Mouse (Mus musculus) T-helper 2 cell (primary cell): ENCODE data around the gene Auts2.
"Not testable (repeated sequence)": the region's sequence is repeated elsewhere in the genome, so short reads cannot be mapped to it uniquely, and the experiment has no call there.

Experiments used
- in situ Hi-C: fragments of 300-600 bp; cut with MboI, MseI; formaldehyde crosslinking; loops from one replicate; pipeline ENCODE4 v1.15.1; 2025; ENCODE audit warnings: high pct_unique_total_duplicates

Auts2 gene

GRCm38 (mm10) chr5:132543118-132544071, at the start of gene Auts2:
Gene Auts2 (minus strand): TSS chr5:132543344.
- in situ Hi-C loops, result no loop called here

GRCm38 (mm10) chr5:132591721-132592695, 48.9 kb upstream of the Auts2 start:
- in situ Hi-C loops, result no loop called here

DNA sequence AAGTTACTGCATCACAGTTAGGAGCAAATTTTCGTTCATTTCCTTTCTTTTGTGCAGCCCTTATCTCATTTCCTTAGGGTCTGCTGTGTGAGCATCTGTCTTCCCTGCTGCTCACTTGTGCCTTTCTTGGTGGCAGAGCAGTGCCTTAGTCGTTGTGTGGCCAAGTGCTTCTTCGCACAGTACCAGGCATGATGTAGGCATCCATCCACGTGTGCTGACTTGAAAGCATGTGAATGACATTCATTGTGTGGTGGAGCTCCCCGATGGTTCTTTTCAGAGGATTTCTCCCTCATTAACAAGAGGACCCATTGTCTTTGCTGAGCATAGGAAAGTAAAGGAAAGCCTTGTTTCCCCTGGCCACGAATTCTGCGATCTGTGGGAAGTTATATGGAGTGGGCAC, 36.6 kb upstream of the Auts2 start:
- in situ Hi-C loops, result no loop called here

DNA sequence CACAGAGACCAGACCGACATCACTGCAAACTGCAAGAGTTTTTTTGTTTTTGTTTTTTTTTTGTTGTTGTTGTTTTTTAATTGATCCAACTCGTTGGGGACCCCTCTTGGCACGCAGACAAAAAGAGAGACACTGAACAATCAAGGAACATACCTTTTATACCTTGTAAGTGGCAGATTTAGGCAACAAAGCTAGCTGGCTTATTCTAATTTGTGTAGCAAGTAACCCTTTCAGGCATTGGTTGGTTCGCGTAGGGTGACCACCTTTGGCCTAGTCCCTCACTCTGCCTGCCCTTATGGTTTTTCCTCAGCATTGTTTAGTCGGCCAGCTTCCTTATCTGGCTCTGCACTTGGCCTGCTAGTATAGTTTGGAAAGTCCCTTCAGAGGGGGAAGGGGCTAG, 17.6 kb upstream of the Auts2 start:
- in situ Hi-C loops, result not testable (repeated sequence)

GRCm38 (mm10) chr5:132545761-132546160, 2.6 kb upstream of the Auts2 start:
- in situ Hi-C loops, result no loop called here

DNA sequence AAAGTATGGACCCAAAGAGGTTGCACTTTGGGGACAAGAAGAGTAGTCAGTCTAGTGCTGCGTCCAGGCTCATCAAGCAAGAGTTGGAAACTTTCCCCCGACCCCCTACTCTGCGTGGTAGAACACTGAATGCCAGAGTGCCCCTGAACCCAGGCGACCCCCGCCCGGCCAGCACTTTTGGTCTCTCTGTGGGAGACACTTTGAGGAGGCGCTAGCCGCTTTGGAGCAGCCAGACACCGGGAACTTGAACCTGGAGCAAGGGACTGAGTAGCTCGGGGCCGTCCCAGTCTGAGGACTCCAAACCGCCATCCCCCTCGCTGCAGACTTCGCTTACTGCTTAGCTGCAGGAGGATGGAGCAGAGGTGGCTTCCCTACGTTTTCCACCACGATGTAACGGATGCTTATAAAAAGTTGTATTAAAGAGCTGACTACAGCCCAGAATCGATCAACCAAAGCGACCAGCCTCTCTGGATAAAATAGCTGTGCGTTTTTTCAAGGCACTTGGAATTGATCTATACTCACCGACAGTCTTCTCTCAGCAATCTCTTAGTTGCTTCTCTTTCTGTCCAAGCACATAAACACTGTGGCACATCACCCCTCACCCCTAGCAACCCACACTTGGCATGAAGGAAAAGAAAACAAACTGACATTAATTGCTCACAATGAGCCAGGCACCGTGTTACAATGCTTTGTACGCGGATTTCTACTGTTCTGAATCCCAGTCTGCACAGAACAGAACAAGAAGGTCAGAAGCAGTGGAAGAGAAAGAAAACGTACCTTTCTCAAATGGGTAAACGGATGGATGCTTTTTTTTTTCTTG, 1.2 kb upstream of the Auts2 start:
- in situ Hi-C loops, result no loop called here

DNA sequence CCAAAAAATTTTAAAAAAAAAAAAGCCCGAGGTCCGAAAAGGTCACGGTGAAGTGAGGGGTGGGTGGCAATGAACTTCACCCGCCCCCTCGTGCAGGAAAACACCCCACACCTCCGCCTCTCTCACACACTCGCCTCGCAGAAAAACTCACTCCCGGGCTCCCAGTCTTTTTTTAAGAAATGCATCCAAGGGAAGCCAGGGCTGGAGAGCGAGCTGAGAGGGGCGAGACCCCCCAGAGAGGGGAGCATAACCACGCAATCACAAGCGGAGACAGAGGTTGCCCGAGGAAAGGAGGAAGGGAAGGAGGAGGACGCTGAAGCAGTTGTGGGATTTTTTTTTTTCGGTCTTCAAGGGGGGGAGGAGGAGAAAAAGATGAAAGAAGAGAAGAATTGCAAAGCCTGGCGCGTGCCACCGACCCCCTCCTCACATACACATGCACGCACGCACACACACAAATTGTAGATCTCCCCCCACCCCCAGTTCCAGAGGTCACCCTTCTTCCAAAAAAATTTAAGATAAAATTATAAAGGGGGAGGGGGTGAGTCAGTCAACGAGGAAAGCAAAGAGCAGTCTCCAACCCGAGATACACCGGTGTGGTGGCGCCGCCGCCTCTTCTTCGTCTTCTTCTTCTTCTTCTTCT, 643 bp downstream of the Auts2 start:
- in situ Hi-C loops, result no loop called here

- in situ Hi-C loops, result no loop called here
Observed at GRCm38 (mm10) chr5:132541951-132542350, 1.2 kb downstream of the Auts2 start.

DNA sequence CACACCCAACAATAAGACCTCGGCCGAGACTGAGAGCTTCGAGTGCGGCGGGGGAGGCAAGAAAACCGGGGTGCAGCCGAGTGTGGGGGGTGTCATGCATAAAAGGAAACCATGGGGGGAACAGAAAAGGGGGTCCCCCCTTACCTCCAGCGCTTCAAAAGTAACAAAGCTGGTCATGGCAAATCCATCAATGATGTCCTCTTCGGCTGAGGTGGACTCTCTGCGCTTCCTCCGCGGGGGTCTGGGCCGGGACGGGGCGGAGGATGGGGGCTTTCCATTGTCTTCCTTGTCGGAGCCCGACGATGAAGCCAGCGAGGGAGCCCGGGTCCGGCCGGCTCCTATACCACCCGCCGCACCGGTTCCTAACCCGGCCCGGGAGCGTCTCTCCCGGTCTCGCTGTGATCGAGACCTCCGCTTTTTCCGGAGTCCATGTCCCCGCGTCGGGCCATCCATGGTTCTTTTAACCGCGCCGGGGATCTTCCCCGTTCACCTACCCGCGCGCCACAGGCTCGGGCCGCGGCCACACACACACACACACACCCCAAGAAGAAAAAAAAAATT, 1.7 kb downstream of the Auts2 start:
- in situ Hi-C loops, result no loop called here

DNA sequence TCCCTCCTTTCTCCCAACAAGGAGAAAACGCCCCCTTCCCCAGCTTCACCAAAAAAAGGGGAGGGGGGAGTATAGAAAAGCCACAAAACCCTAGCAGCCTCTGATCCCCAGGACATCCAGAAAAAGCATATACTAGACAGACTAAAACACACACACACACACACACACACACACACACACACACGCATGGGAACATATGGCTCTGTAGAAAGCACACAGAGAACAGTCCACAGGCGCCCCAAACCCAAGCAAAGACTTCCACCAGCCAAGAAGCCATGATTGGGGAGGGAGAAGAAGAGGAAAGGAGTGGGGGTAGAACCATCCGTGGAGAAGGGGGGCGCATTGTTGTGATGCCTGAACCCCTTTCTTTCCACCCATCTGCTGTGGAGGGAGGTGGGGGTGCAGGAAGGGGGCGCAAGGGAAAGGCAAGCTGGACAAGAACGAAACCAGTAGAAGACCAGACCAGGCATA, 2.3 kb downstream of the Auts2 start:
- in situ Hi-C loops, result no loop called here

DNA sequence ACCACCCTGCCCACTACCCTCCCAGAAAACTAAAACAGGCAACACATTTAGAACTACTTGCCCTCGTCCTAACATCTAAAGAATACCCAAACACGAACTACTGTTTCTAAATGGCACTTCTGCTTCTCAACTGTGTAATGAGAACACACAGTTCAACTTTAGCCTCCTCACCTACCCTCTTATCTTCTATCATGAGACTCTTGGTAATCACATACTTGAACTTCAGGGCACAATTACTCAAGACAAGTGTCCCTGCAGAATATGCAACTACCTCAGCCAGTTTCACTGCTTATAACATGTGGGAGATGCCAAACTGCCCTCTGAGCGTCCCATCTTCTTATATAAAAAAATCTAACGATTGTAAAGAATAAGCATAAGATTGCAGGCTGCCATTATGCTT, 5.7 kb downstream of the Auts2 start:
- in situ Hi-C loops, result no loop called here

- in situ Hi-C loops, result no loop called here
Observed at GRCm38 (mm10) chr5:132526395-132526794, 16.7 kb downstream of the Auts2 start.

- in situ Hi-C loops, result no loop called here
Observed at GRCm38 (mm10) chr5:132521358-132521873, 21.7 kb downstream of the Auts2 start.

GRCm38 (mm10) chr5:132517879-132518278, 25.3 kb downstream of the Auts2 start:
- in situ Hi-C loops, result no loop called here

DNA sequence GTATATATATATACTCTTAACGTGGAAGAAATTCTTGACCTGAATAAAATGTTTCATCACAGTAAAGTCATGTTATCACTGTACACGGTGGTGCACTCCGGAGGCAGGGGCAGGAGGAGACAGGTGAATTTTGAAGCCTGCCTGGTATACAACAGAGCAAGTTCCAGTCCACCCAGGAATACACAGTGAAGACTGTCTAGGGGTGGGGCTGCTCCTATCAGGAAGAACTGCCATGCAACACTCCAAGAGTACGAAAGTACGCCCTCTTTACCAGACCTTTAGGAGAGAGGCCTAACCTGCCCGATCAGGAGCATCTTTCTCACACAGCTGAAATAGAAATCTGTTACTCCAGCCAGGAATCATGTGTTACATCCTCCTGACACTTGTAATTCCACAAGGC, 28.6 kb downstream of the Auts2 start:
- in situ Hi-C loops, result no loop called here

DNA sequence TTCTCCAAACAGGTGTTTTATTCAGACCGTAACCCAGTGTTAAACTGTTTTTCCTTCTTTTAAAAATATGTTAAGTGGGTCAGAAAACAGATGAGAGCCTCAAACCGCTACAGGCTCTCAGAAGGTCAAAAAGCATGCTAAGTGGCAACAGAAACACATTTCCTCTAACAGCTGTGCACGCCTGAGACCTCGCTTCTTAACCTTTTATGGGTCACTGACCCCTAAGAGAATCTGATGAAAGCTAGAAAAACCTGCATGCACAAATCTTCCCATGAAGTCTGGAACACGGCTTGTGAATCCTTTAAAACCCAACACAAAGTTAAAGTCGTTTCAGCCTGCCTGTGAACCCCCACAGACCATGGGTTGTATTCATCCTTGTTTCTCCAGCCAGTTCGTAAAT, 29.9 kb downstream of the Auts2 start:
- in situ Hi-C loops, result no loop called here

DNA sequence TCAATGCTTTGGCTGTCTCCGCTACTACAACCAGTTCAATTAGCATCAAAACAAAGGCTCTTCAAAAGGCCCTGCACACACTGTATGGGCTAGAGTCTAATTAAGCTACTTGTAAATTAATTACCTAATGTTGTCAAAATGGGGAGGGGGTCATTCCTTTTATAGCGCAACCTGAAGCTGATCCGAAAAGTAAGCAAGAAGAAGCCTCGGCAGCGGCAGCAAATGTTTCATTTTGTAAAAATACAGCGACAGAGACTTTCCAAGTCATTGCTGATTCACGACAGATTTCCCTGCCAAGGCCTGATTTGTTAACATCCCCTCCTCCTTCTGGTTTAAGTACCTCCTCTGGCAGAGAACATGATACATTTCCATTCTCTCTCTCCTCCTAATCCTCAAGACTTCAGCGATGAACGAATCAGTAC, 33.7 kb downstream of the Auts2 start:
- in situ Hi-C loops, result no loop called here

DNA sequence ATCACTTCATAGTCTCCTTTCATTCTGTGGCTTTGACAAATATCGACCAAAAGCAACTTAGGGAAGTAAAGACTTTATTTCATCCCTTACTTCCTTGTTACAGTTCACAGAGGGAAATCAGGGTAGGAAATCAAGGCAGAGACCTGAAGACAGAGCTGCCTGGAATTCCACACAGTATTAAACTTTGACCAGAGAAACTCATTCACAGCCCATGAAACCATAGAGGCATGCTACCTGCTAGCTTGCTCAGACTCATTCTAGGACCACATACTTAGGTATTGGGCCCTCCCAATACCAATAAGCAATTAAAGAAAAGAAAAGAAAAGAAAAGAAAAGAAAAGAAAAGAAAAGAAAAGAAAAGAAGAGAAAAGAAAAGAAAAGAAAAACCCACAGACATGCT, 38.3 kb downstream of the Auts2 start:
- in situ Hi-C loops, result no loop called here

DNA sequence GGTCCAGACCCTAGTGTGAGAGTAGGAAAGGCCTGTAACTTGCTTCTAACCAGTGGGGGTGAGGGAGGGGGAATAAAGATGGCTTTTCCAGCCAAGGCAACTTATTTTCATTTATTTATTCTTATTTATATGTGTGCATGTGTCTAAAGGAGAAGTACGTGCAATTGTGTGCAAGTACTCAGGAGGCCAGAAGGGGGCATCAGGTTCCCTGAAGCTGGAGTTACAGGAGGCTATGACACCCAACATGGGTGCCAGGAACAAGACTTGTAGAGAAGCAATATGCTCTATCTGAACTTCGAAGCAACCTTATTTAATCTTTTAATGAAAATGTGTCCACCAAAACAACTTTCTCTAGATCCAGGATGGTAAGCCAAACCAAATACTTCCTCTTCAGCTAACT, 39.7 kb downstream of the Auts2 start:
- in situ Hi-C loops, result no loop called here

- in situ Hi-C loops, result no loop called here
Observed at GRCm38 (mm10) chr5:132502036-132502435, 41.1 kb downstream of the Auts2 start.
